Mouse (Mus musculus) ES-Bruce4 (cell line): ENCODE measurements around the gene Fam57a.

Experiments used
- CTCF ChIP-seq: IDR thresholded peaks from one replicate; pipeline ENCODE4 v1.8.1; 2011; ENCODE audit warnings: low read depth, low read length
- POLR2A ChIP-seq: IDR thresholded peaks from one replicate; pipeline ENCODE4 v1.8.1; 2011; ENCODE audit warnings: low read length; ENCODE audit not compliant: insufficient read depth

DNA sequence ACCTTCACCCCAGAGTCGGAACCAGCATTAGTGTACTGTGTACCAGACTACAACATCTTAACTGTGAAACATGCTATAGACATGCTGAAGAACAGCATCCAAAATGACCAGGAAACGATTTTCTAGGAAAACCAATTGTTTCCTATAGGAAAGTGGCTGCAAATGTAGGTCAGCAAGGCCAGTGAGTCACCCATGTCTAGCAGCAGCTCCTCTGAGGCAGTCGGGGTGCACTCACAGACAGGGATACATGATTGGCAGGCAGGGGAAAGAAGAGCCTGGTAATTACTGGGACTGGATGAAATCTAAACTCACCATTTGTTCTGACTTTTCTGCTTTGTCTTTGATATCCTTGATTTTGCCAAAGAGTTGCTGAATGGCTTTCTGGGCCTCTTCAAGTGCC, 41.5 kb upstream of the Fam57a start:
- TF ChIP-seq CTCF (no peak), POLR2A (no peak)
